Mouse (Mus musculus): ENCODE data around the gene Zfp652. TPM values are rescaled to one million over a fixed set of nuclear protein-coding genes. Genes with fewer than 3 reads are reported as not detected.

Zfp652 gene
- total and polyA plus RNA-seq, 2 experiments from 2014 or later: 16.5 to 29.4 TPM

GRCm38 (mm10) chr11:95837059-95837458 is 124.6 kb downstream of the Zfp652 start, which contains the start of gene Gngt2:
TSS of gene Gngt2 (plus strand) at chr11:95837216.
- Histone ChIP-seq H3K36me3 (ENCODE audit: insufficient read depth) (no peaks in the 10 kb centered on the region), H3K4me3 (ENCODE audit: low read depth, low read length) (no peak within 1 kb of the TSS), H3K4me2 (ENCODE audit: low read depth) (no peak within 1 kb of the TSS), H3K9me3 (ENCODE audit: low read length) (no peaks in the 10 kb centered on the region), H3K27ac (ENCODE audit: low read depth, low read length) (no peak within 1 kb of the TSS), H3K9ac (no peak within 1 kb of the TSS), H3K27me3 (ENCODE audit: insufficient read depth, low read length) (peaks cover 43% of the 10 kb centered on the region), H3K4me1 (ENCODE audit: insufficient read depth) (peaks cover 4% of the 10 kb centered on the region)
- no peak for TF ChIP-seq CTCF (IDR thresholded peaks at IDR 0.05; ENCODE audit: low read depth)
- peak; percentile 60 for DNase-seq
- 52% methylated on average over 10 of the region's 10 CpGs for WGBS
- ATAC-seq: no peak

GRCm38 (mm10) chr11:95838598-95838997 is 126.1 kb downstream of the Zfp652 start:
- H3K4me2 ChIP-seq (ENCODE audit: low read depth): no peak overlapping the region
- no peak overlapping the region for H3K9ac ChIP-seq
- H3K9me3 ChIP-seq (ENCODE audit: low read length): no peaks in the 10 kb centered on the region
- peaks cover 29% of the 10 kb centered on the region for H3K27me3 ChIP-seq (ENCODE audit: insufficient read depth, low read length)
- no peak overlapping the region for H3K27ac ChIP-seq (ENCODE audit: low read depth, low read length)
- DNase-seq: no peak
- peaks cover 4% of the 10 kb centered on the region for H3K4me1 ChIP-seq (ENCODE audit: insufficient read depth)
- no peaks in the 10 kb centered on the region for H3K36me3 ChIP-seq (ENCODE audit: insufficient read depth)
- no peak for ATAC-seq
- TF ChIP-seq CTCF (IDR thresholded peaks at IDR 0.05; ENCODE audit: low read depth): no peak
- H3K4me3 ChIP-seq (ENCODE audit: low read depth, low read length): no peak overlapping the region
- WGBS: 70% methylated on average over 4 of the region's 4 CpGs

GRCm38 (mm10) chr11:95838999-95839868 is 126.8 kb downstream of the Zfp652 start:
- ATAC-seq (peak; percentile 60), DNase-seq (peak; percentile 45)
- Histone ChIP-seq H3K27ac (ENCODE audit: low read depth, low read length) (no peak overlapping the region), H3K9me3 (ENCODE audit: low read length) (no peaks in the 10 kb centered on the region), H3K4me2 (ENCODE audit: low read depth) (no peak overlapping the region), H3K9ac (no peak overlapping the region), H3K36me3 (ENCODE audit: insufficient read depth) (no peaks in the 10 kb centered on the region), H3K27me3 (ENCODE audit: insufficient read depth, low read length) (peaks cover 23% of the 10 kb centered on the region), H3K4me3 (ENCODE audit: low read depth, low read length) (no peak overlapping the region), H3K4me1 (ENCODE audit: insufficient read depth) (peaks cover 4% of the 10 kb centered on the region)
- 53% methylated on average over 8 of the region's 8 CpGs for WGBS
- no peak for TF ChIP-seq CTCF (IDR thresholded peaks at IDR 0.05; ENCODE audit: low read depth)

- Histone ChIP-seq H3K4me3 (ENCODE audit: low read depth, low read length) (no peak overlapping the region), H3K27me3 (ENCODE audit: insufficient read depth, low read length) (peaks cover 8% of the 10 kb centered on the region), H3K9me3 (ENCODE audit: low read length) (no peaks in the 10 kb centered on the region), H3K27ac (ENCODE audit: low read depth, low read length) (no peak overlapping the region), H3K9ac (no peak overlapping the region), H3K4me2 (ENCODE audit: low read depth) (no peak overlapping the region), H3K36me3 (ENCODE audit: insufficient read depth) (no peaks in the 10 kb centered on the region), H3K4me1 (ENCODE audit: insufficient read depth) (peaks cover 4% of the 10 kb centered on the region)
- DNase-seq (no peak), ATAC-seq (no peak)
- no peak for TF ChIP-seq CTCF (IDR thresholded peaks at IDR 0.05; ENCODE audit: low read depth)
- WGBS: 75% methylated on average over 5 of the region's 5 CpGs
Observed at GRCm38 (mm10) chr11:95840694-95841497, 128.4 kb downstream of the Zfp652 start.

- H3K36me3 ChIP-seq (ENCODE audit: insufficient read depth): no peaks in the 10 kb centered on the region
- H3K27ac ChIP-seq (ENCODE audit: low read depth, low read length): no peak overlapping the region
- WGBS: 62% methylated on average over 10 of the region's 10 CpGs
- H3K4me3 ChIP-seq (ENCODE audit: low read depth, low read length): no peak overlapping the region
- DNase-seq (no peak), ATAC-seq (no peak)
- H3K27me3 ChIP-seq (ENCODE audit: insufficient read depth, low read length): peaks cover 8% of the 10 kb centered on the region
- H3K4me2 ChIP-seq (ENCODE audit: low read depth): no peak overlapping the region
- H3K4me1 ChIP-seq (ENCODE audit: insufficient read depth): peaks cover 4% of the 10 kb centered on the region
- H3K9me3 ChIP-seq (ENCODE audit: low read length): no peaks in the 10 kb centered on the region
- no peak for TF ChIP-seq CTCF (IDR thresholded peaks at IDR 0.05; ENCODE audit: low read depth)
- no peak overlapping the region for H3K9ac ChIP-seq
Observed at GRCm38 (mm10) chr11:95841498-95841830, 129.0 kb downstream of the Zfp652 start.

GRCm38 (mm10) chr11:95842074-95842681 is 129.7 kb downstream of the Zfp652 start, which contains the start of gene Abi3:
TSS of gene Abi3 (minus strand) at chr11:95842476.
- TF ChIP-seq CTCF (IDR thresholded peaks at IDR 0.05; ENCODE audit: low read depth): no peak
- H3K4me1 ChIP-seq (ENCODE audit: insufficient read depth): peaks cover 4% of the 10 kb centered on the region
- no peaks in the 10 kb centered on the region for H3K36me3 ChIP-seq (ENCODE audit: insufficient read depth)
- no peak within 1 kb of the TSS for H3K27ac ChIP-seq (ENCODE audit: low read depth, low read length)
- peaks cover 8% of the 10 kb centered on the region for H3K27me3 ChIP-seq (ENCODE audit: insufficient read depth, low read length)
- WGBS: 14% methylated on average over 11 of the region's 11 CpGs
- no peak within 1 kb of the TSS for H3K4me2 ChIP-seq (ENCODE audit: low read depth)
- H3K4me3 ChIP-seq (ENCODE audit: low read depth, low read length): no peak within 1 kb of the TSS
- no peaks in the 10 kb centered on the region for H3K9me3 ChIP-seq (ENCODE audit: low read length)
- DNase-seq (no peak), ATAC-seq (no peak)
- H3K9ac ChIP-seq: no peak within 1 kb of the TSS

All from forebrain, postnatal 0 days (tissue).